Mouse (Mus musculus) stomach, embryonic 14.5 days (tissue): ENCODE results near the gene Irf4. TPM values are rescaled to one million over a fixed set of nuclear protein-coding genes. Genes with fewer than 3 reads are reported as not detected.

Experiments used
- ATAC-seq: fragments of 200-750 bp; cut with Nextera tagmentation; 2 replicates; pipeline ENCODE4 v1.8.0; 2017; ENCODE audit warnings: low read depth, moderate TSS enrichment; ENCODE audit not compliant: insufficient number of reproducible peaks, insufficient read depth, low FRiP score
- H3K27ac ChIP-seq: fragments of 300-500 bp; sonication (generic); 2 replicates; pipeline ENCODE4 v1.5.1; 2014; ENCODE audit warnings: mild to moderate bottlenecking, low read length, moderate library complexity, mixed read lengths
- H3K27me3 ChIP-seq: fragments of 300-500 bp; sonication (generic); 2 replicates; pipeline ENCODE4 v1.6.1; 2014; ENCODE audit warnings: low read length, control low read depth, mixed read lengths; ENCODE audit not compliant: control insufficient read depth, insufficient read depth
- H3K36me3 ChIP-seq: fragments of 300-500 bp; sonication (generic); 2 replicates; pipeline ENCODE4 v1.6.1; 2014; ENCODE audit warnings: mild to moderate bottlenecking, control low read depth, low read length, moderate library complexity, mixed read lengths; ENCODE audit not compliant: control insufficient read depth, insufficient read depth
- H3K4me1 ChIP-seq: fragments of 300-500 bp; sonication (generic); 2 replicates; pipeline ENCODE4 v1.6.1; 2014; ENCODE audit warnings: low read length, control low read depth, mixed read lengths; ENCODE audit not compliant: control insufficient read depth, insufficient read depth
- H3K4me2 ChIP-seq: fragments of 300-500 bp; sonication (generic); replicated peaks from 2 replicates; pipeline ENCODE4 v1.6.1; 2014; ENCODE audit warnings: low read depth, low read length, control low read depth
- H3K4me3 ChIP-seq: fragments of 300-500 bp; sonication (generic); 2 replicates; pipeline ENCODE4 v1.5.1; 2014; ENCODE audit warnings: low read depth, low read length, control low read depth
- H3K9ac ChIP-seq: fragments of 300-500 bp; sonication (generic); replicated peaks from 2 replicates; pipeline ENCODE4 v1.6.1; 2014; ENCODE audit warnings: low read depth, mild to moderate bottlenecking, control low read depth, low read length, moderate library complexity, mixed read lengths
- H3K9me3 ChIP-seq: fragments of 300-500 bp; sonication (generic); 2 replicates; pipeline ENCODE4 v1.6.1; 2016; ENCODE audit warnings: low read depth, low read length, control low read depth; ENCODE audit not compliant: control insufficient read depth
- WGBS: fragments of 180-500 bp; shearing (Covaris S2); extraction: QIAGEN DNeasy Blood & Tissue Kit; methylation state at CpG from one replicate; pipeline ENCODE4 v1.1.7; 2014; 5-methylcytosine and 5-hydroxymethylcytosine counted together
- polyA plus RNA-seq: library from polyadenylated mRNA; unstranded; fragments of >200 nt; fragmentation: Nextera tagmentation; extraction: Ambion mirVana; gene quantifications from 2 replicates; pipeline ENCODE4 v1.2.1, GENCODE M21; 2014

Irf4 gene
- polyA plus RNA-seq, 1 experiment from 2014 or later, result 0.10 TPM

DNA sequence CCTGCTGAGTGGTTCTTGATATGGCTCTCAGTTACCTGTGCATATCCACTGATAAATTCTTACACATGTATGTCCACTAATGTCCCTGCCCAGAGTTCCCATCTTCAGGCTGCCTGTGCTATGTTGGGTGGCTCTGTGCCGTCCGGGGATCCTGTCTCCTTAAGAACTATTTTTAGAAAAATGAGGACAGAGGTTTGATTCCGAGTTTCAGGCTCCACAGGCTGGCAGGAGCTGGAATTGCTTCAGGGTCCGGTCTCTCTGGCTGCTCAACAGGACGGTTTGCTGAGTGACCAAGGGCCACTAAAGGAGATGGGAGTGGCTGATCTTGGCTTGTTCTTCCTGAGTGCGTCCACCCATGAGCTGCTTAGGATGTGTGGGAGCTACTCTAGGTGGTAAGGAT is 19.8 kb upstream of the Irf4 start:
- WGBS, result 33% methylated on average over 6 of the region's 6 CpGs
- no peak overlapping the region for H3K4me2 ChIP-seq
- ATAC-seq, result no peak
- no peak overlapping the region for H3K4me3 ChIP-seq
- no peak overlapping the region for H3K27ac ChIP-seq
- H3K9ac ChIP-seq, result no peak overlapping the region
- no peaks in the 10 kb centered on the region for H3K27me3 ChIP-seq
- H3K9me3 ChIP-seq, result no peaks in the 10 kb centered on the region
- H3K36me3 ChIP-seq, result no peaks in the 10 kb centered on the region
- H3K4me1 ChIP-seq, result no peaks in the 10 kb centered on the region

DNA sequence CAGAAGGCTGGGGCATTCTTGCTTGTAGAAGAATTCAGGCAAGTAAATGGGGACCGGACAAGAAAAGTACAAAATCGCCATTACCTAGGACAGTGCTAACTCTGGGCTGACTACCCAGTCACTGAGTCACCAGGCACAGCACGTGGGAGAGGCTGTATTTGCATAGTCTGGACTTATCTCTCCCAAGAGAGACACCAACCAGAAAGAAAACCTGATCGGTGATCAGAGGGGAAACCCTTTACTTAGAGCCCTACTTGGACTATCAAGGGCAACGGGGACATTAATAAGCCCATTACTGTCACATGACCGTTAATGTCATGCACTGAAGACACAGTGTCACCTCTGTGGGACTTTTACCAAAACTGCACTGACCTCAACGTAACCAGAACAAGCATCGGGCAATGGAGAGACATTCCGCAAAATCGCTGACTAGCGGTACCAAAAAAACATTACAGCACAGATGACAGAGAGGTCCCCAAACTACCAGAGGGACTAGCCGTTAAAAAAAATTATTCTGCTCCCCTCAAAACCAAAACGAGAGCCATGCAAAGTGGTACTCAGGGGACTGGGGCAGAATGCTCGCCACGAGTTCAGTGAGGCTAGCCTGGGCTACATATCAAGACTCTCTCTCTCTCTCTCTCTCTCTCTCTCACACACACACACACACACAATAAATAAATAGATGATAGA is 18.8 kb upstream of the Irf4 start:
- Histone ChIP-seq H3K27me3 (no peaks in the 10 kb centered on the region), H3K4me1 (no peaks in the 10 kb centered on the region), H3K9me3 (no peaks in the 10 kb centered on the region), H3K36me3 (no peaks in the 10 kb centered on the region), H3K4me2 (no peak overlapping the region), H3K27ac (no peak overlapping the region), H3K9ac (no peak overlapping the region), H3K4me3 (no peak overlapping the region)
- WGBS, result 82% methylated on average over 15 of the region's 15 CpGs
- ATAC-seq, result no peak

DNA sequence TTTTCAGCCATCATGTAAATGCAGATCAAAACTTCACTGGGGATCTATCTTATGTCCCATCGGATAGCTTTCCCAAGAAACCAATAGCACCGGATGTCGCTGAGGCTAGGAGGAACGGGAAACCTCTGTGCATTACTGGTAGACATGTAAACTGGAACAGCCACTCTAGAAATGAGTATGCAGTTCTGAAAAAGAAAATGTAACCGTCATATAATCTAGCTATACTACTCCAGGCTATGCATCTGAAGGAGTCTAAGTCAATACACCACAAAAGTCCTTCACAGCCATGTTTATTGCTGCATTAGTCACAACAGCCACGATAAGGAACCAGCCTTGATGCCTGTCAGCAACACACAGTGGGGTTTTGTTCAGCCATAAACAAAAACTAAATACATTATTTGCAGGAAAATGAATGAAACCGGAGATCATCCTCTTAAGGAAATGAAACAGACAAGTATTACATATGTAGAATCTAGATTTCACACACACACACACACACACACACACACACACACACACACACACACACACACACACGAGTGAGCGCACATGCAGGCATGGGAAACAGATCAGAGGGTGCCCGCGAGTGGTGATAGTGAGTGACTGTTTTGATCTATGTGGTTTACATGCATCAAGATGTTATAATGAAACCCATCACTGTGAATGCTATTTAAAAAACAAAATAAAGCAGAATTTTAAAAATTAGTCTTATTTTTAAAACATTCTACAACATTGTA is 16.1 kb upstream of the Irf4 start:
- Histone ChIP-seq H3K9me3 (no peaks in the 10 kb centered on the region), H3K9ac (no peak overlapping the region)

DNA sequence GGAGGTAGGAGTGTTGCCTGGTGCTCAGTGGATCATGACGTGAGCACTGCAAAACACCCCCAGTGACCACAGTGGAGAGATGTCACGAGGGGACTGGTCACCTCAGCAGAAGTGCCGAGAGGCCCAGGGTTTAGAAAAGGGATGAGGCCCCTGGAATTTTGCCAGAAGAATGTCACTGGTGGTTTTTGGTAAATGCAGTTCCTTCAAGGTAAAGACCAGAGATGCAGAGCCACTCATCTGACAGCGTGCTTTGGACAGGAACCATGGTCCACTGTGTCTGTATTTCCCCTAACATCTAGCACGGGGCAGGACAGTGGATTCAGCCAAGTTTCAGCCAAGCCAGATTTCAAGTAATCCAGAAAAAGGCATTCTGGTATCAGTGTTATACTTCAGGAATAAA is 12.3 kb upstream of the Irf4 start:
- Histone ChIP-seq H3K4me1 (no peaks in the 10 kb centered on the region), H3K27me3 (no peaks in the 10 kb centered on the region), H3K4me3 (no peak overlapping the region), H3K4me2 (no peak overlapping the region), H3K9me3 (no peaks in the 10 kb centered on the region), H3K9ac (no peak overlapping the region), H3K27ac (no peak overlapping the region), H3K36me3 (no peaks in the 10 kb centered on the region)
- WGBS, result 82% methylated on average over 5 of the region's 5 CpGs
- ATAC-seq, result no peak

More for the DNA sequence above, 16.1 kb upstream of the Irf4 start:
- no peaks in the 10 kb centered on the region for H3K4me1 ChIP-seq
- 82% methylated on average over 11 of the region's 11 CpGs for WGBS
- H3K27me3 ChIP-seq, result no peaks in the 10 kb centered on the region
- no peak for ATAC-seq
- H3K36me3 ChIP-seq, result no peaks in the 10 kb centered on the region
- no peak overlapping the region for H3K4me3 ChIP-seq
- H3K4me2 ChIP-seq, result no peak overlapping the region
- no peak overlapping the region for H3K27ac ChIP-seq

DNA sequence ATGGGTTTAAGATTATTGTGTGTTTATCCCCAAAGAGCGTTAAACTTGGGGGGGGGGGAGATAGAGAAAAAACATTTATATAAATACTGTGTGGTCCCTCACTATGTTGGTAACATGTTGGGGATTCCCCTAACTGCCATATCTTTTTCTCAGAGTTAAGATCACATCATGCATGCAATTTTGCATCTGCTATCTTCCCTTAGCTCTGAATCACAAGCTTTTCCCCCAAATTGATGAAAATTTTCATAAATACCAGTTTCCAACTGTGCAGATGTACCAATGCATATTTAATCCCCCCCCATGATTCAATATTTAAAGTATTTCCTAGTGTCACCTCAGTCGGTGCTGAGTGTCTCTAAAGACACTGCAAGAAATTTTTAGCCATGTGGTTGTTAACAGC is 11.8 kb upstream of the Irf4 start:
- Histone ChIP-seq H3K9ac (no peak overlapping the region), H3K4me2 (no peak overlapping the region), H3K27me3 (no peaks in the 10 kb centered on the region), H3K27ac (no peak overlapping the region), H3K4me3 (no peak overlapping the region), H3K9me3 (no peaks in the 10 kb centered on the region), H3K4me1 (no peaks in the 10 kb centered on the region), H3K36me3 (no peaks in the 10 kb centered on the region)
- ATAC-seq, result no peak
- 90% methylated on average over 2 of the region's 2 CpGs for WGBS

DNA sequence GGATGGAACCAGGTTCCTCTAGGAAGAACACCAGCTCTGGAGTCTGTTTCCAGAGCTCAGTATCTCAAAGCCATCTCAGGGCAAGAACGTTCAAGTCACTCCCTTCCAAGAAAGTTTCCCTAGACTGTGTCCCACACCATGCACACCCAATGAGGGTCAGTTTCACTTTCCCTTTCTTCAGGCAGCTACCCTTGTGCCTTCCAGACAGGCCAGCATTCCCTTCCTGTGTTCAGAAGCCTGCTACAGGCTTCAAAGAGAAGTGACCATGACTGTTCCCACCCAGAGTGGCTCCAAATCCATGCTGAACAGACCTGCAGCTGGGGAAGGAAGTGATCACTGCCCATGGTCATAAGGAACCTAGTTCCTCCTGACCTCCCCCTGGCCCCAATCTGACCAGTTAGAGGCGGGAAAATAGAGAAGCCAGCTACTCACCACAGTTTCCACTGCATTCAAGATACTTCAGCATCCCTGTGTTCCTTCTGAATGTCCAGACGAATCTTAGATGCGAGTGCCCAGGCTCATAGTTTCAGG is 10.7 kb upstream of the Irf4 start:
- 81% methylated on average over 4 of the region's 4 CpGs for WGBS
- Histone ChIP-seq H3K27ac (no peak overlapping the region), H3K36me3 (no peaks in the 10 kb centered on the region), H3K9ac (no peak overlapping the region), H3K4me2 (no peak overlapping the region), H3K4me1 (no peaks in the 10 kb centered on the region), H3K27me3 (no peaks in the 10 kb centered on the region), H3K9me3 (no peaks in the 10 kb centered on the region), H3K4me3 (no peak overlapping the region)
- ATAC-seq, result no peak

DNA sequence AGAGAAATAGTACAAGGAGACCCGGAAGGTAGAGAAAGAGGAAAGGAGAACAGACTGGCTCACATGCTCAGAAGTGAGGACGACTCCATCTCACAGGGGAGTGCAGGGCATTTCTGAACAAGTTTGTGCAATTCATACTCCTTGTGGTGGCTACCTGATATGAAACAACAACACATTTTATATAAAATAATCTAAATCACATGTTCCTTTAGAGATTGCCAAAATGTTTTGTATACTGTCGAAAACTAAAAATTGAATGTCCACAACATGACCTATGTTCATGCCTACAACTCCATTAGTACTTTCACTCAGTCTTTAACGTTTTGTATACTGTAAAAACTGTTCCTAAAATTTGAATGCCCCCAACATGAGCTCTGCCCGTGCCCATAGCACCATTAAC is 7.9 kb upstream of the Irf4 start:
- no peak overlapping the region for H3K9ac ChIP-seq
- no peak overlapping the region for H3K27ac ChIP-seq
- H3K4me1 ChIP-seq, result no peaks in the 10 kb centered on the region
- 78% methylated on average over 5 of the region's 5 CpGs for WGBS
- H3K27me3 ChIP-seq, result no peaks in the 10 kb centered on the region; the same call in 1 of the 2 replicates
- H3K9me3 ChIP-seq, result no peaks in the 10 kb centered on the region
- H3K36me3 ChIP-seq, result no peaks in the 10 kb centered on the region
- H3K4me3 ChIP-seq, result no peak overlapping the region
- no peak overlapping the region for H3K4me2 ChIP-seq
- ATAC-seq, result no peak

DNA sequence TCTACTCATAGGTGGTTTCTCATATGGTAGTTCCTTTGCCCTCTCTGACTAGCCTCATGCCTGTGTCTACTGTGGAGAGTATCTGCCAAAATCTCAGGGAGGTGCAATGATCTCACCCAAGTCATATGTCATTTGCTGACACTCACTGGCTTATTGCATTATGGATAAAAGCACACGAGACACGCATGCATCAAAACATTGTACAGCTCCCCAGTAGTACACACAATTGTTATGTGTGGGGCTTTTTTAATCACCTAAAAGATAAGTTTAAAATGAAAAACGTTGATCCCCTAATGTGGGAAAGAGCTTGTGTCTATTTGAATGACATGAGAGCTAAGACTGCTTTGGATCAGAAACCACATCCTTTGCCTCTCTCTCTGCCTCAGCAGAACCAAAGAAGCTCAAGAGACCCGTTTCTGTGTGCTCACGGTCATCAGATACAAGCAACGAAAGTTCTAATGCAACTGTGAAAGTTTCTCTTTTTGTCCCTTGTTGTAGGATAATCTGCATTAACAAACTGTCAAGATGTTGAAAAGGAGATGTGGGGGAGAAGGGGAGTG is 6.5 kb upstream of the Irf4 start:
- Histone ChIP-seq H3K27me3 (peaks cover 4% of the 10 kb centered on the region; the same call in 1 of the 2 replicates), H3K4me2 (no peak overlapping the region), H3K4me3 (no peak overlapping the region), H3K36me3 (no peaks in the 10 kb centered on the region), H3K9me3 (no peaks in the 10 kb centered on the region), H3K9ac (no peak overlapping the region), H3K27ac (no peak overlapping the region), H3K4me1 (no peaks in the 10 kb centered on the region)
- 71% methylated on average over 6 of the region's 6 CpGs for WGBS
- ATAC-seq, result no peak
